Mouse (Mus musculus): ENCODE measurements around the gene Ddx27. TPM values are rescaled to one million over a fixed set of nuclear protein-coding genes. Genes with fewer than 3 reads are reported as not detected.

Gene Ddx27
- total RNA-seq, 4 experiments from 2014 or later, result 8.0 to 12.5 (median 9.8) TPM

GRCm38 (mm10) chr2:167019396-167019795, 4.4 kb downstream of the Ddx27 start:
- DNase-seq (ENCODE audit: low spot score in 2 of 2), result no peak

GRCm38 (mm10) chr2:167028553-167028952, 13.6 kb downstream of the Ddx27 start:
- no peak for DNase-seq (ENCODE audit: low spot score in 2 of 2)

- DNase-seq (ENCODE audit: low spot score in 2 of 2), result no peak
Observed at GRCm38 (mm10) chr2:167030507-167030906, 15.5 kb downstream of the Ddx27 start.

DNA sequence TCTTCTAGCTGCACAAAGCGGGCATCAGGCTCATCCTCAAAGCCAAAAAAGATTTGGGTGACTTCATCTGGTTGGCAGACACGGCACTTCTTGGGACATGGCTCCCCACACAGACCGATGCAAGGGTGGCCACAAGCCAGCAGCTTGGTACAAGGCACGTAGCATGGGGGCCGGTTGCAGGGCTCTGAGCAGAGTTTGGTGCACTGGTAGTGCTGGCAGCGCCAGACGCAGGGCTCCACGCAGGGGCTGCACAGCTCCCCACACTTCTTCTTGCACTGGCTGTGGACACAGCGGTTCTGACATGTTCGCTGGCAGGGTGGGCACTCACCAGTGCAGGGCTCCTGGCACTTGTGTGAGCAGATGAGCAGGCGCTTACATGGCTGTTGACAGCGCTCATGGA, 22.7 kb downstream of the Ddx27 start:
- no peak for DNase-seq (ENCODE audit: low spot score in 2 of 2)

- no peak for DNase-seq (ENCODE audit: low spot score in 2 of 2)
Observed at GRCm38 (mm10) chr2:167038297-167038696, 23.3 kb downstream of the Ddx27 start.

DNA sequence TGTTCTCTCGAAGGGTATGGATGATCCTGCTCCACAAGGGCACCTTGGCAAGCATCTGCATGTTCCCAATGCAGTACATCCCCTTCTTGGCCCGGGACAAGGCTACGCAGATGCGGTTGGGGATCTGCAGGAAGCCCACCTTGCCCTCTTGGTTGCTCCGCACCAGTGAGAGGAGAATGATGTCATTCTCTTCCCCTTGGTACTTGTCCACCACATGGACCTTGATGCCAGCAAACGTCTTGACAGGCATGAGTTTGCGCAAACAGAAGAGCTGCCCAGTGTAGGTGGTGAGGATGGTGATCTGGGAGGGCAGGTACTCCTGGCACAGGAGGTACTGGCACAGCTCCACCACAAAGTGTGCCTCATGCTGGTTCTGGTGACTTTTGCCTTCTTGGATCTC, 23.7 kb downstream of the Ddx27 start:
- DNase-seq (ENCODE audit: low spot score in 2 of 2), result no peak

- no peak for DNase-seq (ENCODE audit: low spot score in 2 of 2)
Observed at GRCm38 (mm10) chr2:167039386-167039785, 24.4 kb downstream of the Ddx27 start.

- no peak for DNase-seq (ENCODE audit: low spot score in 2 of 2)
Observed at GRCm38 (mm10) chr2:167043400-167044121, 28.6 kb downstream of the Ddx27 start.

DNA sequence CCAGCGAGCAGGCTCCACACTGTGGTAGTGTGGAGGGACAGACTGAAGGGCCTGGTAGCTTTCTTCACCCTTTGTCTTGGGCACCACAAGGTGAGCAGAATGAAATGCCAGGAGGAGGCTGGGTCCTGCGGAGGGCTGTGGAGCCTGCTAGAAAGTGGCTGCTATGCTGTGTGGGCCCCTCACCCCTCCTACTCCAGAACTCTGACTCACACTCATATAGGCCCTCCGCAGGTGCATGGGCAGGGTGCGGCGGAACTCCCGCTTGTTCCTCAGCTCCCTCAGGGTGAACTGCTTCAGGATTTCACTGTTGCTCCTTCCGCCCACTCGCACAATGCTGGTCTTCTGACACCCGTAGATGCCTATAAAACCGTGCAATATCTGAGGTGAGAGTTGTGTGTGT, 33.2 kb downstream of the Ddx27 start:
- DNase-seq (ENCODE audit: low spot score in 2 of 2), result no peak

DNA sequence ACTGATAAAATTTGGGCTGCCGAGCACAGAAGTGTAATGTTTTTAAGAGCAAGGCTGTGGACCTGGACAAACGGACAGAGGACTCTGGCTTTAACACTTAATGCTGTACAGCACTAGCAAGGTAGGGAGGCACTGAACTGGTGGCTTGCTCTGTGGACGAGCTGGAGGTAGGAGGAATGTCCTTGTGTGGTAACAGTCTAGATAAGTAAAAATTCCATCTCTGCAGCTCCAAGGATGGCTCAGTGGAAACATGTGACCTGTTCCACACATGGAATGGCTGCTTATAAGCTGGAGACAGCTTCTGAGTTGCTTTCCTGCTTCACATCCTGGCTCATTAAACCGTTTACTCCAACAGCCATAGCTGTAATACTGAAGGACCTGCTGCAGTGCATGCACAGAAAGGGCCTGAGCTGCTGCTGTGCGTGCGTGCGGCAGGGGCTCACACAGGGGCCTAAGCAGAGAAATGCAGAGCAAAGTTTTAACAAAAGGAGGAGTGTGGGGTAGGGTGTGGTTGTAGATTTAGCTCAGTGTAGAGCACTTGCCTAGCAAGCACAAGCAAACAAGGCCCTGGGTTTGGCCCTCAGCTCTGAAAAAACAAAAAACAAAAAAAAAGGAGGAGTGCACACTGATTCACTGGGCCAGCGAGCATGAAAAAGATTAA, 33.8 kb downstream of the Ddx27 start:
- DNase-seq (ENCODE audit: low spot score in 2 of 2), result no peak

GRCm38 (mm10) chr2:167053127-167053844, 38.3 kb downstream of the Ddx27 start:
- no peak for DNase-seq (ENCODE audit: low spot score in 2 of 2)

DNA sequence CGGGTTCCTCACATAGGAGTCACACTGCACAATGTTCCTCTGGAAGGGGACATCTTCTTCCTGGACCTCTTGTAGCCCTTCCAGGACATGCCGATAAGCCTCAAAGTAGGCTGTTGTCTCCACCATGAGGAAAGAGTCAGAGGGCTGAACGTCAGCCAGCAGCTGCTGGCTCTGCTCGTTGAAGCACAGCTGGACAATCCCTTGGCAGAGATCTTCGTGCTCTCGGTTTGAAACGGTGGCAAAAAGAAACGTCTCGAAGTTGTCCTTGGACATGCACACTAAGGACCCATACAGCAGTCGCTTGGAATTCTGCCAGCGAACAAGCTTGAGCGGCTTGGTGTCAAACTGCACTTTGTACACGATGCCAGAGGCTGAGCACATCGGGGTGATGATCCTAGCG, 40.4 kb downstream of the Ddx27 start:
- DNase-seq (ENCODE audit: low spot score in 2 of 2), result peak in 1 of 2 experiments; percentile 36

- DNase-seq (ENCODE audit: low spot score in 2 of 2), result no peak
Observed at GRCm38 (mm10) chr2:167056210-167056941, 41.4 kb downstream of the Ddx27 start.

DNA sequence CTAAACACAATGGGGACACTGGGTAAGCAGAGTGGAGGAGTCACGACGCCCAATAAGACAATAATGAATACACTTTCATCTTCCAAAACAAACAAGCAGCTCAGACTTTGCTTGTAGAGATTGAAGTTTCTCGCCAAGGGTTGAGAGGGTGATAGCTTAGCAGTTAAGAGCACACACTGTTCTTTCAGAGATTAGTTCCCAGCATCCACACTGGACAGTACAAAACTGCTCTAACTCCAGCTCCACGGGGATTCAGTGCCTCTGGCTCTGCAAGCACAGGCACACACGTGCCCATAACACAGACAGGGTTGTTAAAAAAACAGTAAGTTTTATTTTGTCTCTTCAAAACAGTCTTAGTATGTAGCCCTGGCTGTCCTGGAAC, 41.9 kb downstream of the Ddx27 start:
- DNase-seq (ENCODE audit: low spot score in 2 of 2), result no peak

DNA sequence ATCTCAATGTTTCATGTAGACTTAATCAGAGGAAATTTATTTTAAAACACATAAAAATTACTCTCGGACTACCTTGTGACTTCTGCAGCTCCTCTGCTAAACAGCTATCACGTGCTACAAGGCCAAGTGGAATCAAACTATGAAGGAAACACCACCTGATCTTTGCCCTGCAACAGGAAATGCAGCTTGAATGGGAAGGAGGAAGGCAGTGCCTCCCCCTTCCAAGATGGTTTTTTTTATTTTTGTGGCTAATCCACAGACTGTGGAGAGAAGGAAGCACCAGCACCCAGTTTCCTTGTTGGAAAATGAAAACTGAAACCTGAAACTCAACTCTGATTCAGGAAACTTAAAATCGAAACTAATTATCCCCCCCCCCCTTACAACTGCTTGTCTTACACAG, 43.2 kb downstream of the Ddx27 start:
- no peak for DNase-seq (ENCODE audit: low spot score in 2 of 2)

- DNase-seq (ENCODE audit: low spot score in 2 of 2), result no peak
Observed at GRCm38 (mm10) chr2:167058814-167059387, 43.9 kb downstream of the Ddx27 start.

DNA sequence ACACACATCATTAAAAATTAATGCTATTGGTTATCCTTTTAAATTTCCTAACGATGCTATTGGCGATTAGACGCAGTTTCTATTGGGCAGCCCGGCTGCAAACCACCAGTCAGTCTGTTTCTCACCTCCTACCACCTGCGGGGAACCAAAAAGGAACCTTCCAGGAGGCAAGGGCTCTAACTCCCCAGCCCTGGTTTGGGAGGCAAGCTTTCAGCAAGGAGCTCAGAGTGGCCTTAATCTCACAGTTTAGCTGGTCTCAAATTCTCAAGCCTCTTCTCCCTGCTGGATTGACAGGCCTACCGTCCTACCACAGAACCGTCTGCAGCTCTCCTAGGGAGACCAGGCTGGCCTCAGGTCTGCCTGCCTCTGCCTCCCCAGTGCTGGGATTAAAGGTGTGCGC, 44.5 kb downstream of the Ddx27 start:
- no peak for DNase-seq (ENCODE audit: low spot score in 2 of 2)

- no peak for DNase-seq (ENCODE audit: low spot score in 2 of 2)
Observed at GRCm38 (mm10) chr2:167059960-167060359, 45.0 kb downstream of the Ddx27 start.

- DNase-seq (ENCODE audit: low spot score in 2 of 2), result no peak
Observed at GRCm38 (mm10) chr2:167060360-167060759, 45.4 kb downstream of the Ddx27 start.

GRCm38 (mm10) chr2:167060761-167061160, 45.8 kb downstream of the Ddx27 start:
- no peak for DNase-seq (ENCODE audit: low spot score in 2 of 2)

- DNase-seq (ENCODE audit: low spot score in 2 of 2), result no peak
Observed at GRCm38 (mm10) chr2:167061381-167062034, 46.5 kb downstream of the Ddx27 start.
